Mouse (Mus musculus): ENCODE data around the gene Cox8a. TPM values are rescaled to one million over a fixed set of nuclear protein-coding genes. Genes with fewer than 3 reads are reported as not detected.
A peak's percentile ranks its signal among the peaks of the same experiment; 100 is the strongest.

Cox8a gene
- not detected in 2 replicates for polyA plus RNA-seq (2012; ENCODE audit: insufficient read depth, insufficient read length, low replicate concordance, missing spikeins)

DNA sequence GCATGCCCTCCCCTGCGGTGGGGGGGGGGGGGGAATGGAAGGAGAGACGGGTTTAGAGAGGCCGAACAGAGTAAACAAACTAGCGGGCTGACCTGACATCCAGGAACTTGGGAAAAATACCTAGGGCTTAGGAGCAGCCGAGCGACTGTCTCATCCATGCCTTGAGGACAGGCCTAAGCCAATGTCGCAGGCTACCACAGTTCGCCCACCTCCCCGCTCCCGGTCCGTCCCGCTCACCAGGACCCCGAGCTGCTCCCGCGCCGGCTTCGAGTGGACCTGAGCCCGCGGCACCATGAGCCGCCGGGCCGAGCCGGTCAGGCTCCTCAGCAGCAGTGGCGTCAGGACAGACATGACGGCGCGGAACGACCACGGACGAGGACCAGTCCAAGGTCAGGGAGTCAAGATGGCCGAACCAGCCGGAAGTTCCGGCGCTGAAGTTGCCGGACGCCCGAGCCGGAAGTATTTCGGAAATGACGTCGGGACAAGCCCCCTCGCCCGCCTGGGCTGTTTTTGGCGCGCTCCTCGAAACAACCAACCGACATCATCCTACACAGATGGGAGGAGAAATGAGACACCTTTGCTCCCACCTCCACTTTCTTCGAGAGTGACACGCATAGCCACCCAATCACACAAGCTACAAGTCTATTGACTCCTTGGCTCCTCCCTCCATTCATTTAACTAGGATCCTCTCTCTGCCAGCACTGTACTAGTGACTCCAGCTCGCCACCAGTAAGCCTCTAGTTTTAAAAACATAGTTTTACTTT is at the start of gene Cox8a:
Gene Cox8a, minus strand, starts transcription at position 455 of the 764 bp plus-strand sequence.
- under 1% methylated on average over 50 of the region's 50 CpGs for WGBS
- no peak for TF ChIP-seq CTCF (IDR thresholded peaks at IDR 0.05; ENCODE audit: insufficient read depth, low read depth, low read length)
- peak; percentile 86 for TF ChIP-seq POLR2A (IDR thresholded peaks at IDR 0.05; ENCODE audit: insufficient read depth, low read depth, low read length)

DNA sequence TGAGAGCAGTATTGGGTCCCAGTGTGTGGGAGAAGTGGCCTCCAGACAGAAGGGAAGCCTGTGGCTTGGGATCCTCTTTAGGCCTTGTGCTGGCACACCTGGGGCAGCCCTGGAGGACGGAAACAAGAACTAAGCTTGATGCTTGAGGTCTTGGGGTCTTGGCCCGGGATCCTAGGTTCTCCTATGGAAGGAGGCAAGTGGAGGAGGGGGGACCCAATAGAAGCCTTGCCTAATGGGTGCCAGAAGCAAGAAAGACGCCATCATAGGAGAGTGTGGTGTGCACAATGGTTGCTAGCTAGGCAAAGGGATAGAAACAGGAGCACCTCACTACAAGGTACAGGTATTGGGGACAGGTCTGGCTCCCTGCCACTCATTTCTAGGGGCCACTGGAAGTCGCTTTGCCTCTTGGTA is 49.0 kb upstream of the Cox8a start:
- 73% methylated on average over 4 of the region's 4 CpGs for WGBS
- no peak for TF ChIP-seq POLR2A (IDR thresholded peaks at IDR 0.05; ENCODE audit: insufficient read depth, low read depth, low read length)
- TF ChIP-seq CTCF (IDR thresholded peaks at IDR 0.05; ENCODE audit: insufficient read depth, low read depth, low read length), result no peak
- H3K27ac ChIP-seq (ENCODE audit: insufficient read depth, low read depth, low read length), result no peak overlapping the region
- no peak overlapping the region for H3K4me3 ChIP-seq (ENCODE audit: insufficient read depth, low read depth, low read length)
- peaks cover 51% of the 10 kb centered on the region for H3K4me1 ChIP-seq (ENCODE audit: control insufficient read depth, insufficient read depth, low read length)

More for the DNA sequence above, at the start of gene Cox8a:
- H3K4me1 ChIP-seq (ENCODE audit: control insufficient read depth, insufficient read depth, low read length), result peaks cover 13% of the 10 kb centered on the region
- peak within 1 kb of the TSS; percentile 85 for H3K4me3 ChIP-seq (ENCODE audit: insufficient read depth, low read depth, low read length)
- H3K27ac ChIP-seq (ENCODE audit: insufficient read depth, low read depth, low read length), result peak within 1 kb of the TSS; percentile 98

DNA sequence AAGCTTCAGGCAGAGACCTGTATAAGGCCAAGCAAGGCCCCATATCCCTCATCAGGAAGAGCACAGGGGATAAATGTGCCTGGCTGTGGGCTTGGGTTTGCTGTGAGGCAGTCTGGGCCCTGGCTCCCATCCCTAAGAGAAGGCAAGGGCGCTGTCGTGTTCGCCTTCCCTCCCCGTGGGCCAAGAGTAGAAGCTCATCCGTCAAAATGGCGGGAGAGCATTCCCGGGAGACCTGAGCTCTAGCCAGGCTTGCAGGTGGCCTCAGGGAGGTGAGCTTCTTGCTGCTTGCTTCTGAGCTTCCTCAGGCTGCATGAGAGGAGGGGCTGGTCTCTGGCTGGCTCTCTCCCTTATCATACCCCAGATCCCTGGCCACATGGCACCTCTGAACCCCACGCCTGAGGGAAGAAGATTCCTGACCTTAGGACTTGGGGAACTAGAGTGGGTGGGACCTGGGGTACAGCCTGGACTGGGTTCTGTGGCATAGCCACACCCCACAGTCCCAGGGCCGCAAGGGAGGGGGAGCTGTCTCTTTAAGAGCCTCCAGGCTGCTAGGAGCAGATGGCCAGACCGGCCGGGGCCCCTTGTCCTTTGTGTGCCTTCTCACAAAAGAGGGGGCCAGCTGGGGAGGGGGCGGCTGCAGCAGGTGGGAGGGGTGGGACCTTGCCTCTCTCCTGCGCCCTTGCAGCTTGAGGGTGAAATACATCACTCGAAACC is 48.2 kb upstream of the Cox8a start:
- H3K4me1 ChIP-seq (ENCODE audit: control insufficient read depth, insufficient read depth, low read length), result peaks cover 51% of the 10 kb centered on the region
- no peak overlapping the region for H3K27ac ChIP-seq (ENCODE audit: insufficient read depth, low read depth, low read length)
- 57% methylated on average over 14 of the region's 14 CpGs for WGBS
- no peak overlapping the region for H3K4me3 ChIP-seq (ENCODE audit: insufficient read depth, low read depth, low read length)
- no peak for TF ChIP-seq POLR2A (IDR thresholded peaks at IDR 0.05; ENCODE audit: insufficient read depth, low read depth, low read length)
- no peak for TF ChIP-seq CTCF (IDR thresholded peaks at IDR 0.05; ENCODE audit: insufficient read depth, low read depth, low read length)

DNA sequence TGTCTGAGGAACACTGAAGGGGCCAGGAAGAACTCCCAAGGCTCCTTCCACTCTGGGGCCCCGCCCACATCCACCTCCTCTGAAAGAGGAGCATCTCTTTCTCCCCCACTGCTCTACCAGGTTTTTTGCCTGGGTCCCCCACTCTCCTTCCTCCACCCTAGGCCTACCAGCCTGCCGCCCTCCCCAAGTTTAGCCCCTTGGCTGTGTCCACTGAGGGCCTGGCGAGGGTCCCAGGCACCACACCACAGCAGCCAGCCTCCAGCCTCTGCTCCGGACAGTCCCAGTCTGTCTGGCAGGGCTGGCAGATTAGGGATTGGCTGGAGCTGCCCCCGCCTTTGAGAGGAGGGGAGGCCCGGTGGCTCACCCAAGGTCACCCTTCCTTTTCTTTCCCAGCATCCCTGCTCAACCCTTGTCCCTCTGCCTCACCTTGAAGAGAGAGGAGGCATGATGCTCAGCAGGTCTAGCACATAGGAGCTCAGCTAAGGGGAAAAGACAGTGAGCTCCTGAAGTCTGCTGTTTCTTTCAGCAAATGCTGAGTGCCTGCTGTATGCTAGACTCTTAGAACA is 47.4 kb upstream of the Cox8a start:
- Histone ChIP-seq H3K4me1 (ENCODE audit: control insufficient read depth, insufficient read depth, low read length) (peaks cover 49% of the 10 kb centered on the region), H3K27ac (ENCODE audit: insufficient read depth, low read depth, low read length) (no peak overlapping the region), H3K4me3 (ENCODE audit: insufficient read depth, low read depth, low read length) (no peak overlapping the region)
- WGBS, result 46% methylated on average over 6 of the region's 6 CpGs
- TF ChIP-seq CTCF (IDR thresholded peaks at IDR 0.05; ENCODE audit: insufficient read depth, low read depth, low read length) (no peak), POLR2A (IDR thresholded peaks at IDR 0.05; ENCODE audit: insufficient read depth, low read depth, low read length) (no peak)

DNA sequence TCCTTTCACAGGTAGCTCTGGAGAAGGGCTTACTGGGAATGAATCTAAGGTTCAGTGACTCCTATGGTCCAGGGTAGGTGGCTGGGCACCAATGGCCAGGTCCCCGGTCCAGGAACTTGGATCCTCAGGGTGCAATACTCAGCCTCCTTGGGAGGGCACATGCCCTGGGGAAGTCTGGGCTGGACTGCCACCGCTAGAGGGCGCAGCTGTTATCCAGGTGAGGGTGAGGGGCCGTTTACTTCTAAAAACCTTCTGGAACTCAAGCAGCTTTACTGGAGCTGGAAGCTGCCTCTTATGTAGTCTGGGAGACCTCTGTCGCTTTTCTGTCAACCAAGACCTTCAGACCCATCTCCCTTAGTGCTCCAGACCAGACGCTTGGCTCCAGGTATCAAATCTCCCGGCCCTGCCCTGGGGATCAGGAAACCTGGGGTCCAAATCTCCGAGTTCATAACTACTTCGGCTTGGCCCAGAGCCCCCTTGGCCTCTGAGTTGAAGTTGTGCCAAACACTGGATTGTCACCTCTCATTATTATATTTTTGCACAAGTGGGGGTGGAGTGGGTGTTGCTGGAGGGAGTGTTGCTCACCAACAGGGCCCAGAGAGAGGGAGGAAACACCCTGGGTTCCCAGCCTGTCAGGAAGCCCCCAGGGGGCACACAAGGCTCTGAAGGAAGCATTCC is 46.8 kb upstream of the Cox8a start:
- H3K4me1 ChIP-seq (ENCODE audit: control insufficient read depth, insufficient read depth, low read length), result peaks cover 42% of the 10 kb centered on the region
- WGBS, result 15% methylated on average over 9 of the region's 9 CpGs
- no peak for TF ChIP-seq POLR2A (IDR thresholded peaks at IDR 0.05; ENCODE audit: insufficient read depth, low read depth, low read length)
- TF ChIP-seq CTCF (IDR thresholded peaks at IDR 0.05; ENCODE audit: insufficient read depth, low read depth, low read length), result peak; percentile 70
- H3K4me3 ChIP-seq (ENCODE audit: insufficient read depth, low read depth, low read length), result no peak overlapping the region
- no peak overlapping the region for H3K27ac ChIP-seq (ENCODE audit: insufficient read depth, low read depth, low read length)

DNA sequence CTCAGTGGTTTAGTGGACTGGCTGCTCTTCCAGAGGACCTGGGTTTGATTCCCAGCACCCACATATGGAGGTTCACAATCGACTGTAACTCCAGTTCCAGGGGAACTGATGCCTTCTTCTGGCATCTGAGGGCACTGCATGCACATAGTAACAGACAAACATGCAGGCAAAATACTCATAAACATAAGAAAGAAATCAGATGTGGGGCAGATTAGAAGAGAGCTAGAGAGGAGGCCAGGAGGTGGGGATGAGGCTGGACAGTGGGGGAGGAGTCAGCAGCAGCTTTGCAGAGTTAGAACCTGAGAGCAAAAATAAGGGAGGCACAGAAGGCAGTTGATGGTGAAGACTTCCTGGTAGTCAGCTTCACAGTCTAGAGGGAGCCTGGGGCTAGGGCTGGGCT is 45.2 kb upstream of the Cox8a start:
- TF ChIP-seq CTCF (IDR thresholded peaks at IDR 0.05; ENCODE audit: insufficient read depth, low read depth, low read length) (no peak), POLR2A (IDR thresholded peaks at IDR 0.05; ENCODE audit: insufficient read depth, low read depth, low read length) (no peak)
- 86% methylated on average over 1 of the region's 1 CpGs for WGBS
- H3K4me1 ChIP-seq (ENCODE audit: control insufficient read depth, insufficient read depth, low read length), result peaks cover 29% of the 10 kb centered on the region
- no peak overlapping the region for H3K4me3 ChIP-seq (ENCODE audit: insufficient read depth, low read depth, low read length)
- no peak overlapping the region for H3K27ac ChIP-seq (ENCODE audit: insufficient read depth, low read depth, low read length)

DNA sequence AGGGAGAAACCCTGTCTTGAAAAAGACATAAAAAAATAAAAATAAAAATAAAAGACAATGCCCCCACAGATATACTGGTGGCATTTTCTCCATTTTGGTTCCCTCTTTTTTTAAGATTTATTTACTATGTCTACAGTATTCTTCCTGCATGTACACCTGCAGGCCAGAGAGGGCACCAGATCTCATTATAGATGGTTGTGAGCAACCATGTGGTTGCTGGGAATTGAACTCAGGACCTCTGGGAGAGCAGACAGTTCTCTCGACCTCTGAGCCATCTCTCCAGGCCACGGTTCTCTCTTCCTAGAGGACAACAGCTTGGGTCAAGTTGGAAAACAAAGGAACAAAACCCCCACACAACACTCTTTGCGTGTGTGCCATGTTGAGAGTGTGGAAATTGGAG is 44.5 kb upstream of the Cox8a start:
- Histone ChIP-seq H3K27ac (ENCODE audit: insufficient read depth, low read depth, low read length) (no peak overlapping the region), H3K4me1 (ENCODE audit: control insufficient read depth, insufficient read depth, low read length) (peaks cover 23% of the 10 kb centered on the region), H3K4me3 (ENCODE audit: insufficient read depth, low read depth, low read length) (no peak overlapping the region)
- 92% methylated on average over 3 of the region's 3 CpGs for WGBS
- no peak for TF ChIP-seq POLR2A (IDR thresholded peaks at IDR 0.05; ENCODE audit: insufficient read depth, low read depth, low read length)
- no peak for TF ChIP-seq CTCF (IDR thresholded peaks at IDR 0.05; ENCODE audit: insufficient read depth, low read depth, low read length)

DNA sequence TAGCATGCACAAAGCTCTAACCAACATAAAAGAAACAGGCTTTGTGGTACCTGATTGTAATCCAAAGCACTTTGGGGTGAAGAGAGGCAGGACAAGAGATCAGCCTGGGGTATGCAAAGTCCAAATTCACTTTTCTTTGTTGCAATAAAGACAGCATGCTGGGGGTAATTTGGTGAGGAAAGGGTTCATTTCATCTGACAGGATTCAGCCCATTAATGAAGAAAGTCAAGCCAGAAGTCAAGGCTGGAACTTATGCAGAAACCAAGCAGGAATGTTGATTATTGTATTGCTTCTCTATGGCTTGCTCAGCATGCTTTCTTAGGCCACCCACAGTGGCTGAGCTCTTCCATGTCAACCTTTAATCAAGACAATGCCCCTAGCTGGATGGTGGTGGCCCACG is 44.1 kb upstream of the Cox8a start:
- TF ChIP-seq CTCF (IDR thresholded peaks at IDR 0.05; ENCODE audit: insufficient read depth, low read depth, low read length) (no peak), POLR2A (IDR thresholded peaks at IDR 0.05; ENCODE audit: insufficient read depth, low read depth, low read length) (no peak)
- WGBS, result 88% methylated on average over 1 of the region's 1 CpGs
- Histone ChIP-seq H3K4me1 (ENCODE audit: control insufficient read depth, insufficient read depth, low read length) (peaks cover 19% of the 10 kb centered on the region), H3K27ac (ENCODE audit: insufficient read depth, low read depth, low read length) (no peak overlapping the region), H3K4me3 (ENCODE audit: insufficient read depth, low read depth, low read length) (no peak overlapping the region)

Measured in olfactory bulb, adult 2 months (tissue).